In the genomic region with DNA sequence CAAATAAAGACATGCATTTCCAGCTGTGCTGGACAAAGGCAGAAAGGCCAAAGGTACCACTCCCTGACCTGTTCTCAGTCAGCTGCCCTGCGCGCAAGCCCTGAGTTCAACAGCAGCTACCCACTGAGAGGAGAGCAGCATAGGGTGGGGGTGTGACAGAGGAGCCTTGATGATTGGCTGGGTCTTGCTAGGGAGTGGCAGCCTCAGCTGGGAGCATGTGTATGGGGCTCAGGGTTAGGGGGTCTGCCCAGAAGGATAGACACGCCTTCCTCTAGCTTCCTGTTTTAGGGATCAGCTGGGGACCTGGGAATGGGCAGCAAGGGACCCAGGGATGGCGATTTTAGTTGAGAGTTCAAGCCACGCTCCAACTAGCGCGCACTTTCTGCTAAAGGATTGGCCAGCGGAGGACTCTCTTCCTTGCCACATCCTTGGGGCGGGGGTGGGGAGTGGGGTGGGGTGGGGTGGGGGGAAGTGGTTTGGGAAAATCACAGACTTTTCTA, we compare ENCODE assay signal across 8 mouse cellular contexts.
DNase-seq lines count a peak whose midpoint lies in the region; ATAC-seq and TF ChIP-seq lines count a peak whose summit lies in the region.

No protein-coding gene starts in this region.

- H3K27me3 ChIP-seq in hindbrain, embryonic 15.5 days = no peaks in the 10 kb centered on the region
- no peaks in the 10 kb centered on the region for H3K27me3 ChIP-seq in midbrain, embryonic 16.5 days (ENCODE audit: control insufficient read depth, insufficient read depth, low read depth, low read length)

- H3K27ac ChIP-seq in gastrocnemius, adult 2 months = peak overlapping the region; percentile 66
- H3K27ac ChIP-seq in hindbrain, embryonic 15.5 days (replicated peaks) = peak overlapping the region; percentile 69; the same call in 1 of the 2 replicates
- no peak overlapping the region for H3K27ac ChIP-seq in midbrain, embryonic 16.5 days (ENCODE audit: low read length)

- WGBS in hindbrain, embryonic 15.5 days = 4% methylated on average over 9 of the region's 9 CpGs
- 3% methylated on average over 9 of the region's 9 CpGs for WGBS in midbrain, embryonic 16.5 days

- ATAC-seq in hindbrain, embryonic 15.5 days (ENCODE audit: low FRiP score, low read depth) = peak; percentile 56
- ATAC-seq in midbrain, embryonic 16.5 days = peak; percentile 64
- no peak for ATAC-seq in megakaryocyte progenitor cell, adult 5-6 weeks (replicated peaks; ENCODE audit: poor library complexity)

- no peak for TF ChIP-seq CTCF in gastrocnemius, adult 2 months (IDR thresholded peaks at IDR 0.05)

- H3K4me2 ChIP-seq in hindbrain, embryonic 15.5 days = peak overlapping the region; percentile 60
- H3K4me2 ChIP-seq in midbrain, embryonic 16.5 days (ENCODE audit: low read length) = peak overlapping the region; percentile 87

- intact Hi-C loops in gastrocnemius, adult 2 months (cut with DNase I) = no loop called here
- intact Hi-C loops in gastrocnemius, postnatal 36 days (cut with DNase I) = no loop called here

- H3K9me3 ChIP-seq in hindbrain, embryonic 15.5 days = no peaks in the 10 kb centered on the region
- H3K9me3 ChIP-seq in midbrain, embryonic 16.5 days (replicated peaks; ENCODE audit: control insufficient read depth, low read length, poor library complexity, severe bottlenecking) = no peaks in the 10 kb centered on the region

- H3K36me3 ChIP-seq in hindbrain, embryonic 15.5 days = no peaks in the 10 kb centered on the region
- H3K36me3 ChIP-seq in midbrain, embryonic 16.5 days (ENCODE audit: control insufficient read depth, insufficient read depth, low read length) = no peaks in the 10 kb centered on the region

- DNase-seq in gastrocnemius, adult 2 months = no peak
- DNase-seq in gastrocnemius, postnatal 36 days = no peak
- peak; percentile 74 for DNase-seq in embryo, embryonic 10 days (ENCODE audit: low spot score)
- no peak for DNase-seq in yolk sac, embryonic 10.5 days (ENCODE audit: low spot score)
- no peak for DNase-seq in cerebellum, adult 8-10 months

- H3K9ac ChIP-seq in hindbrain, embryonic 15.5 days = peak overlapping the region; percentile 71; the same call in 1 of the 2 replicates
- H3K9ac ChIP-seq in midbrain, embryonic 16.5 days (ENCODE audit: low read depth, low read length) = peak overlapping the region; percentile 84

- H3K4me1 ChIP-seq in hindbrain, embryonic 15.5 days (replicated peaks) = peaks cover 56% of the 10 kb centered on the region
- H3K4me1 ChIP-seq in midbrain, embryonic 16.5 days (ENCODE audit: control insufficient read depth, insufficient read depth, low read length) = peaks cover 39% of the 10 kb centered on the region

- H3K4me3 ChIP-seq in gastrocnemius, adult 2 months = peak overlapping the region; percentile 64
- H3K4me3 ChIP-seq in hindbrain, embryonic 15.5 days = peak overlapping the region; percentile 70
- H3K4me3 ChIP-seq in midbrain, embryonic 16.5 days (ENCODE audit: low read depth, low read length) = peak overlapping the region; percentile 63
